Mouse (Mus musculus): ENCODE measurements around the gene Bpifb1. TPM values are rescaled to one million over a fixed set of nuclear protein-coding genes. Genes with fewer than 3 reads are reported as not detected.

Gene Bpifb1
- total and polyA plus RNA-seq, 3 experiments = not detected

GRCm38 (mm10) chr2:154185319-154185718 lies 5.3 kb upstream of the Bpifb1 start:
- Histone ChIP-seq H3K4me2 (ENCODE audit: insufficient read depth, low read depth, poor library complexity, severe bottlenecking) (no peak overlapping the region), H3K79me2 (replicated peaks; ENCODE audit: control insufficient read depth, extremely low read depth, insufficient read depth, poor library complexity, severe bottlenecking) (no peaks in the 10 kb centered on the region), H3K4me3 (replicated peaks in 1 of 3; ENCODE audit: low read depth in 2 of 3, low read length in 2 of 3, poor library complexity in 1 of 3) (no peak overlapping the region), H3K27me3 (replicated peaks) (peaks cover 82% of the 10 kb centered on the region), H3K36me3 (replicated peaks in 1 of 2; ENCODE audit: control insufficient read depth in 1 of 2, insufficient read depth in 1 of 2, low read length in 1 of 2) (no peaks in the 10 kb centered on the region), H3K9me3 (replicated peaks; ENCODE audit: low read length) (no peaks in the 10 kb centered on the region), H3K4me1 (ENCODE audit: control insufficient read depth in 1 of 2, insufficient read depth in 2 of 2) (no peaks in the 10 kb centered on the region), H3K9ac (ENCODE audit: insufficient read depth, low read depth) (no peak overlapping the region), H3K27ac (ENCODE audit: insufficient read depth, low read depth) (no peak overlapping the region)
- no peak for TF ChIP-seq IRF4 (IDR thresholded peaks at IDR 0.05; ENCODE audit: low read depth, low read length)
- TF ChIP-seq SMC3 (IDR thresholded peaks at IDR 0.05; ENCODE audit: low read depth, low read length) = no peak
- TF ChIP-seq RAD21 (IDR thresholded peaks at IDR 0.05; ENCODE audit: low read depth, low read length) = no peak
- no peak for TF ChIP-seq POLR2A (IDR thresholded peaks at IDR 0.05; ENCODE audit: low read depth, low read length)
- no peak for TF ChIP-seq GABPA (IDR thresholded peaks at IDR 0.05; ENCODE audit: insufficient replicate concordance, low read depth, low read length)
- no peak for TF ChIP-seq CHD1 (IDR thresholded peaks at IDR 0.05; ENCODE audit: low read depth, low read length)
- no peak for TF ChIP-seq ZMIZ1 (IDR thresholded peaks at IDR 0.05; ENCODE audit: low read depth, low read length)
- no peak for TF ChIP-seq POLR2AphosphoS2 (IDR thresholded peaks at IDR 0.05; ENCODE audit: low read depth, low read length)
- no peak for TF ChIP-seq KAT2A (IDR thresholded peaks at IDR 0.05; ENCODE audit: insufficient replicate concordance, low read length)
- TF ChIP-seq JUN (IDR thresholded peaks at IDR 0.05; ENCODE audit: insufficient read depth, low read depth, low read length) = no peak
- no peak for TF ChIP-seq USF1 (IDR thresholded peaks at IDR 0.05; ENCODE audit: low read depth, low read length)
- TF ChIP-seq JUND (conservative IDR thresholded peaks at IDR 0.05; ENCODE audit: low read depth, low read length) = no peak
- dilution Hi-C loops (cut with MboI; ENCODE audit: extremely low pct_ligation_motif_present, extremely low pct_unique_long_range_greater_than_20kb, low sequenced_read_pairs) = no loop called here
- DNase-seq (ENCODE audit: extremely low read depth) = no peak
- in situ Hi-C loops (cut with MboI; ENCODE audit: low pct_ligation_motif_present, low pct_unique_long_range_greater_than_20kb, low sequenced_read_pairs) = no loop called here

- TF ChIP-seq MAFK (IDR thresholded peaks at IDR 0.05; ENCODE audit: insufficient replicate concordance, low read length) (no peak), ZMIZ1 (IDR thresholded peaks at IDR 0.05; ENCODE audit: low read depth, low read length) (no peak), TBP (conservative IDR thresholded peaks at IDR 0.05; ENCODE audit: low read depth, low read length) (no peak), MAZ (IDR thresholded peaks at IDR 0.05; ENCODE audit: low read depth, low read length) (no peak), UBTF (IDR thresholded peaks at IDR 0.05; ENCODE audit: low read depth, low read length) (no peak), RCOR1 (conservative IDR thresholded peaks at IDR 0.05; ENCODE audit: low read depth, low read length) (no peak), SMC3 (IDR thresholded peaks at IDR 0.05; ENCODE audit: low read depth, low read length) (no peak), ZKSCAN1 (IDR thresholded peaks at IDR 0.05; ENCODE audit: borderline replicate concordance, low read depth, low read length) (no peak), CTCF (conservative IDR thresholded peaks at IDR 0.05 in 1 of 2, IDR thresholded peaks at IDR 0.05 in 1 of 2; ENCODE audit: low read depth in 2 of 2, low read length in 2 of 2) (no peak), SIN3A (IDR thresholded peaks at IDR 0.05; ENCODE audit: low read length) (no peak), MYC (IDR thresholded peaks at IDR 0.05; ENCODE audit: low read depth, low read length) (no peak), ZC3H11A (IDR thresholded peaks at IDR 0.05; ENCODE audit: low read depth, low read length) (no peak), RAD21 (IDR thresholded peaks at IDR 0.05; ENCODE audit: low read depth, low read length) (no peak), NELFE (IDR thresholded peaks at IDR 0.05; ENCODE audit: low read depth, low read length) (no peak), JUN (IDR thresholded peaks at IDR 0.05; ENCODE audit: insufficient read depth, low read depth, low read length) (no peak), CHD2 (IDR thresholded peaks at IDR 0.05; ENCODE audit: low read length) (no peak), NRF1 (IDR thresholded peaks at IDR 0.05; ENCODE audit: low read depth, low read length) (no peak), MAX (IDR thresholded peaks at IDR 0.05; ENCODE audit: low read length) (no peak)
- H3K4me1 ChIP-seq (ENCODE audit: control insufficient read depth in 1 of 2, insufficient read depth in 2 of 2) = no peaks in the 10 kb centered on the region
- H3K4me3 ChIP-seq (replicated peaks in 1 of 3; ENCODE audit: low read depth in 2 of 3, low read length in 2 of 3, poor library complexity in 1 of 3) = no peak overlapping the region
- H3K79me2 ChIP-seq (replicated peaks; ENCODE audit: control insufficient read depth, extremely low read depth, insufficient read depth, poor library complexity, severe bottlenecking) = no peaks in the 10 kb centered on the region
- no peak for DNase-seq (ENCODE audit: extremely low read depth)
- H3K36me3 ChIP-seq (replicated peaks in 1 of 2; ENCODE audit: control insufficient read depth in 1 of 2, insufficient read depth in 1 of 2, low read length in 1 of 2) = no peaks in the 10 kb centered on the region
- H3K27ac ChIP-seq (ENCODE audit: insufficient read depth, low read depth) = no peak overlapping the region
- peaks cover 82% of the 10 kb centered on the region for H3K27me3 ChIP-seq (replicated peaks)
- no peak overlapping the region for H3K9ac ChIP-seq (ENCODE audit: insufficient read depth, low read depth)
- no peak overlapping the region for H3K4me2 ChIP-seq (ENCODE audit: insufficient read depth, low read depth, poor library complexity, severe bottlenecking)
- H3K9me3 ChIP-seq (replicated peaks; ENCODE audit: low read length) = no peaks in the 10 kb centered on the region
- dilution Hi-C loops (cut with MboI; ENCODE audit: extremely low pct_ligation_motif_present, extremely low pct_unique_long_range_greater_than_20kb, low sequenced_read_pairs) (no loop called here), in situ Hi-C loops (cut with MboI; ENCODE audit: low pct_ligation_motif_present, low pct_unique_long_range_greater_than_20kb, low sequenced_read_pairs) (no loop called here)
These were observed 4.9 kb upstream of the Bpifb1 start for GRCm38 (mm10) chr2:154185748-154186147.

Data from CH12.LX (cell line).